Mouse (Mus musculus) heart, postnatal 0 days (tissue): ENCODE results near the gene Dop1b. TPM values are rescaled to one million over a fixed set of nuclear protein-coding genes. Genes with fewer than 3 reads are reported as not detected.

Source experiments
- ATAC-seq: fragments of 200-750 bp; cut with Nextera tagmentation; 2 replicates; pipeline ENCODE4 v1.8.0; 2017; ENCODE audit warnings: low read depth, moderate number of reproducible peaks, moderate library complexity; ENCODE audit not compliant: insufficient read depth
- DNase-seq: peaks from one replicate; pipeline ENCODE4 v3.0.0-alpha.2; 2016; ENCODE audit warnings: low spot score
- H3K27ac ChIP-seq: fragments of 300-500 bp; sonication (generic); 2 replicates; pipeline ENCODE4 v1.5.1; 2014; ENCODE audit warnings: low read depth, mild to moderate bottlenecking
- H3K27me3 ChIP-seq: fragments of 300-500 bp; sonication (generic); 2 replicates; pipeline ENCODE4 v1.6.1; 2014; ENCODE audit warnings: low read length, mixed read lengths; ENCODE audit not compliant: control insufficient read depth, insufficient read depth
- H3K36me3 ChIP-seq: fragments of 300-500 bp; sonication (generic); replicated peaks from 2 replicates; pipeline ENCODE4 v1.6.1; 2014; ENCODE audit warnings: low read length, mixed read lengths; ENCODE audit not compliant: control insufficient read depth, insufficient read depth
- H3K4me1 ChIP-seq: fragments of 300-500 bp; sonication (generic); 2 replicates; pipeline ENCODE4 v1.6.1; 2014; ENCODE audit warnings: antibody characterized with exemption; ENCODE audit not compliant: control insufficient read depth, insufficient read depth
- H3K4me2 ChIP-seq: fragments of 300-500 bp; sonication (generic); 2 replicates; pipeline ENCODE4 v1.6.1; 2014; ENCODE audit warnings: low read depth, mild to moderate bottlenecking, low read length, moderate library complexity
- H3K4me3 ChIP-seq: fragments of 300-500 bp; sonication (generic); 2 replicates; pipeline ENCODE4 v1.5.1; 2014; ENCODE audit warnings: low read depth, low read length
- H3K9ac ChIP-seq: fragments of 300-500 bp; sonication (generic); replicated peaks from 2 replicates; pipeline ENCODE4 v1.6.1; 2014; ENCODE audit warnings: low read depth, low read length, mixed read lengths
- H3K9me3 ChIP-seq: fragments of 300-500 bp; sonication (generic); replicated peaks from 2 replicates; pipeline ENCODE4 v1.6.1; 2016; ENCODE audit warnings: low read length; ENCODE audit not compliant: control insufficient read depth
- CTCF ChIP-seq: IDR thresholded peaks from 2 replicates; pipeline ENCODE4 v1.5.1; 2016; ENCODE audit warnings: antibody characterized with exemption, control low read depth, low read depth
- EP300 ChIP-seq: IDR thresholded peaks from 2 replicates; pipeline ENCODE4 v1.6.1; 2016; ENCODE audit warnings: antibody characterized with exemption, low read depth
- WGBS: fragments of 180-500 bp; shearing (Covaris S2); extraction: QIAGEN DNeasy Blood & Tissue Kit; methylation state at CpG from one replicate; pipeline ENCODE4 v1.1.7; 2014; 5-methylcytosine and 5-hydroxymethylcytosine counted together
- polyA plus RNA-seq: library from polyadenylated mRNA; unstranded; fragments of >200 nt; fragmentation: Nextera tagmentation; extraction: Ambion mirVana; gene quantifications from 2 replicates; pipeline ENCODE4 v1.2.1, GENCODE M21; 2015
- total RNA-seq: library from RNA; depleted of rRNA; stranded (reverse); fragments of >200 nt; gene quantifications from 2 replicates; pipeline ENCODE4 v1.2.3, GENCODE M21; 2014; ENCODE audit warnings: low replicate concordance

Gene Dop1b
- total and polyA plus RNA-seq, 2 experiments from 2014 or later = 6.0 to 13.2 TPM

- no peak overlapping the region for H3K9ac ChIP-seq
- no peak for DNase-seq
- H3K4me2 ChIP-seq = no peak overlapping the region
- H3K4me3 ChIP-seq = no peak overlapping the region
- H3K27ac ChIP-seq = no peak overlapping the region
- 58% methylated on average over 2 of the region's 2 CpGs for WGBS
- no peaks in the 10 kb centered on the region for H3K36me3 ChIP-seq
- no peak for TF ChIP-seq CTCF
- no peak for TF ChIP-seq EP300
- ATAC-seq = no peak
- H3K9me3 ChIP-seq = no peaks in the 10 kb centered on the region
- peaks cover 2% of the 10 kb centered on the region; the same call in 1 of the 2 replicates for H3K4me1 ChIP-seq
- H3K27me3 ChIP-seq = no peaks in the 10 kb centered on the region
Measured at GRCm38 (mm10) chr16:93722476-93722875, 10.8 kb downstream of the Dop1b start.

GRCm38 (mm10) chr16:93725417-93726144 lies 13.9 kb downstream of the Dop1b start:
- Histone ChIP-seq H3K9me3 (no peaks in the 10 kb centered on the region), H3K4me2 (no peak overlapping the region), H3K4me3 (no peak overlapping the region), H3K4me1 (peaks cover 4% of the 10 kb centered on the region; the same call in 1 of the 2 replicates), H3K36me3 (no peaks in the 10 kb centered on the region), H3K27ac (no peak overlapping the region), H3K9ac (no peak overlapping the region), H3K27me3 (no peaks in the 10 kb centered on the region)
- no peak for TF ChIP-seq CTCF
- WGBS = 73% methylated on average over 8 of the region's 8 CpGs
- no peak for DNase-seq
- no peak for ATAC-seq

- Histone ChIP-seq H3K36me3 (no peaks in the 10 kb centered on the region), H3K27ac (no peak overlapping the region), H3K9me3 (no peaks in the 10 kb centered on the region), H3K4me1 (peaks cover 4% of the 10 kb centered on the region; the same call in 1 of the 2 replicates), H3K27me3 (no peaks in the 10 kb centered on the region), H3K4me2 (no peak overlapping the region), H3K4me3 (no peak overlapping the region), H3K9ac (no peak overlapping the region)
- WGBS = 92% methylated on average over 4 of the region's 4 CpGs
- no peak for ATAC-seq
- TF ChIP-seq CTCF (no peak), EP300 (no peak)
- DNase-seq = no peak
Measured at GRCm38 (mm10) chr16:93726186-93726585, 14.5 kb downstream of the Dop1b start.

GRCm38 (mm10) chr16:93728676-93729075 lies 17.0 kb downstream of the Dop1b start:
- H3K4me2 ChIP-seq = no peak overlapping the region
- no peaks in the 10 kb centered on the region for H3K36me3 ChIP-seq
- H3K27ac ChIP-seq = no peak overlapping the region
- H3K9me3 ChIP-seq = no peaks in the 10 kb centered on the region
- 76% methylated on average over 9 of the region's 9 CpGs for WGBS
- no peak overlapping the region for H3K4me3 ChIP-seq
- no peak for ATAC-seq
- peaks cover 4% of the 10 kb centered on the region; the same call in 1 of the 2 replicates for H3K4me1 ChIP-seq
- DNase-seq = no peak
- no peaks in the 10 kb centered on the region for H3K27me3 ChIP-seq
- no peak overlapping the region for H3K9ac ChIP-seq
- TF ChIP-seq CTCF (no peak), EP300 (no peak)

GRCm38 (mm10) chr16:93729801-93730721 lies 18.4 kb downstream of the Dop1b start:
- whole genome bisulfite sequencing = 81% methylated on average over 23 of the region's 23 CpGs
- no peak for DNase-seq
- Histone ChIP-seq H3K9ac (no peak overlapping the region; the same call in 1 of the 2 replicates), H3K9me3 (no peaks in the 10 kb centered on the region), H3K36me3 (peaks cover 4% of the 10 kb centered on the region; the same call in 1 of the 2 replicates), H3K4me1 (peaks cover 4% of the 10 kb centered on the region; the same call in 1 of the 2 replicates), H3K4me2 (no peak overlapping the region), H3K4me3 (no peak overlapping the region), H3K27ac (no peak overlapping the region), H3K27me3 (no peaks in the 10 kb centered on the region)
- ATAC-seq = no peak
- TF ChIP-seq CTCF (no peak), EP300 (no peak)
